In the genomic region with DNA sequence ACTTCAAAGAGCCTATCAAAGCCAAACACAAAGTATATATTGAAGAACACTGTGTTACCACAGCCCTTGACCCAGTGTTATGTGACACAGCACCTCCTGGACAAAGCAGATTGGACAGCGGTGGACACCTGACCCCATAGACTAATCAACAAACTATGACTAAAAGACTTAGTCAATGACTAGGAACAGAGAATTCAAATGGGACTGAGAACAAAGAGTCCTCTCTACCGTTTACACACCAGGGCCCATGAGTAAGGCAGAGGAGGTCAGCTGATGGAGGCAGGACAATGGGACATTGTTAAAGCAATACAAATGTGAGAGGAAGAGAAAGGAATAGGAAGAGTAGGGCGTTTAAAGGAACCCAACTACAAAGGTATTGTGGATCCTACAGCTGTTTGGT, we compare ENCODE assay signal across 23 mouse cellular contexts.
A peak's percentile ranks its signal among the peaks of the same experiment; 100 is the strongest.
DNase-seq lines count a peak whose midpoint lies in the region; ATAC-seq and TF ChIP-seq lines count a peak whose summit lies in the region.
"Had no signal": no experiment of that assay in that cellular context is flagged by ENCODE, and none has a peak within 500 bp of the region (broad histone marks: within the 10 kb centered on the region; RNA-seq: fewer than 3 reads in every experiment).

No protein-coding gene starts in this region.

- H3K27me3 ChIP-seq in hindbrain, postnatal 0 days (ENCODE audit: insufficient read depth, low read length): no peaks in the 10 kb centered on the region
- H3K27me3 ChIP-seq: CH12.LX; heart, embryonic 15.5 days; midbrain, embryonic 15.5 days; neural tube, embryonic 13.5 days had no signal

- H3K36me3 ChIP-seq in hindbrain, postnatal 0 days (ENCODE audit: insufficient read depth, low read length): no peaks in the 10 kb centered on the region
- H3K36me3 ChIP-seq: heart, embryonic 15.5 days; limb, embryonic 10.5 days; midbrain, embryonic 15.5 days; neural tube, embryonic 13.5 days had no signal

- H3K27ac ChIP-seq in hindbrain, postnatal 0 days: no peak overlapping the region
- H3K27ac ChIP-seq: heart, embryonic 15.5 days; limb, embryonic 10.5 days; macrophage; midbrain, embryonic 15.5 days; neural tube, embryonic 13.5 days; stomach, postnatal 0 days had no signal

- no peaks in the 10 kb centered on the region for H3K9me3 ChIP-seq in hindbrain, postnatal 0 days (ENCODE audit: low read length)
- H3K9me3 ChIP-seq: heart, embryonic 15.5 days; limb, embryonic 10.5 days; midbrain, embryonic 15.5 days; neural tube, embryonic 13.5 days had no signal

- no peak overlapping the region for H3K4me2 ChIP-seq in hindbrain, postnatal 0 days (ENCODE audit: low read depth, low read length)
- H3K4me2 ChIP-seq: heart, embryonic 15.5 days; midbrain, embryonic 15.5 days; neural tube, embryonic 13.5 days had no signal

- peak; percentile 12 for DNase-seq in cerebellum, adult 9-11 months
- no peak for DNase-seq in cerebellum, adult 11 months
- DNase-seq in layer of hippocampus, adult 9-11 months: peak; percentile 73
- no peak for DNase-seq in layer of hippocampus, postnatal 25 days (ENCODE audit: extremely low spot score in 1 of 2, low spot score in 1 of 2)
- DNase-seq in right cerebral cortex, adult 18-20 months: peak; percentile 37
- no peak for DNase-seq in right cerebral cortex, postnatal 25 days
- peak; percentile 78 for DNase-seq in telencephalon, adult 2 months (ENCODE audit: low read depth, low spot score)
- DNase-seq in hindbrain, postnatal 0 days (ENCODE audit: low spot score): no peak
- DNase-seq: adrenal gland, postnatal 36 days; forebrain, postnatal 0 days; kidney, postnatal 25 days; liver had no signal

- H3K4me3 ChIP-seq in hindbrain, postnatal 0 days (ENCODE audit: low read length): no peak overlapping the region
- H3K4me3 ChIP-seq: heart, embryonic 15.5 days; limb, embryonic 10.5 days; midbrain, embryonic 15.5 days; myocyte; neural tube, embryonic 13.5 days had no signal

- no peak for TF ChIP-seq CTCF in hindbrain, postnatal 0 days (IDR thresholded peaks at IDR 0.05; ENCODE audit: low read depth)

- ATAC-seq in hindbrain, postnatal 0 days: no peak
- ATAC-seq: forebrain, postnatal 0 days; hindbrain, embryonic 16.5 days; intestine, postnatal 0 days; lung, postnatal 0 days; midbrain, embryonic 15.5 days had no signal

- H3K4me1 ChIP-seq in hindbrain, postnatal 0 days (ENCODE audit: insufficient read depth, low read length): no peaks in the 10 kb centered on the region
- H3K4me1 ChIP-seq: heart, embryonic 15.5 days; limb, embryonic 10.5 days; midbrain, embryonic 15.5 days; neural tube, embryonic 13.5 days had no signal

- WGBS in hindbrain, postnatal 0 days: 38% methylated on average over 3 of the region's 3 CpGs

- H3K9ac ChIP-seq in hindbrain, postnatal 0 days (replicated peaks; ENCODE audit: low read length): no peak overlapping the region
- H3K9ac ChIP-seq: forebrain, postnatal 0 days; heart, embryonic 15.5 days; midbrain, embryonic 15.5 days; neural tube, embryonic 13.5 days had no signal

Comparison
In these comparisons a context has a peak if more than half of its experiments do, and no peak if none do; other contexts are left out.
1. DNase-seq: peak in cerebellum, adult 9-11 months (single experiment), layer of hippocampus, adult 9-11 months (single experiment), right cerebral cortex, adult 18-20 months (single experiment) and telencephalon, adult 2 months (single experiment); none in cerebellum, adult 11 months (single experiment), layer of hippocampus, postnatal 25 days (0 of 2), right cerebral cortex, postnatal 25 days (single experiment) and hindbrain, postnatal 0 days (single experiment).